Mouse (Mus musculus): ENCODE results near the gene Chd2.

DNA sequence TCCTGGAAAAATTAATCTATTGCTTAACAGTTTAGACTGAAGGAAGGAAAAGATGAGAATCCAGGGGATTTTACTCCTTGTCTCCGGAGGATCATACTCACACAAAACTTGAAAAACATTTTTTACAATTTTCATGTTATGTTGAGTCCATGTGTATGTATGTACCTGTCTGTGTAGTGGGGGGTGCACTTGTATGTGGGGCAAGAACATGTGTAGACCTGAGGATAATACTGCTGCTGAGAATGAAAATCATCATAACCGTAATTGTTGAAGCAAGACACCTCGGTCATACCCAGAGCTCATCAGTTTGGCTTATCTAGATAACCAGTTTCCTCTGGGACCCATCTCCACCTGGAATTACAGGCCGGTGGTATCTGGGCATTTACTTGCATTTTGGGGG lies 3.4 kb upstream of the Chd2 start:
- no peak for TF ChIP-seq POLR2A (IDR thresholded peaks at IDR 0.05; ENCODE audit: extremely low read depth, insufficient read depth, low read length)
- no peak for TF ChIP-seq CTCF (IDR thresholded peaks at IDR 0.05; ENCODE audit: low read depth, low read length)

Data from liver, adult 2 months (tissue).